Mouse (Mus musculus): ENCODE results near the gene Ss18l1. TPM values are rescaled to one million over a fixed set of nuclear protein-coding genes. Genes with fewer than 3 reads are reported as not detected.

Gene Ss18l1
- polyA plus RNA-seq (2012; rRNA removed): 1.1 TPM in 2 replicates

GRCm38 (mm10) chr2:180042256-180042857, at the start of gene Ss18l1, which contains the start of gene Psma7:
Gene Ss18l1 (plus strand): TSS chr2:180042509.
Gene Psma7 (minus strand): TSS chr2:180042433.

GRCm38 (mm10) chr2:180024401-180025098, 17.8 kb upstream of the Ss18l1 start, which contains the start of gene Lsm14b:
Gene Lsm14b (plus strand): TSS chr2:180024987.

DNA sequence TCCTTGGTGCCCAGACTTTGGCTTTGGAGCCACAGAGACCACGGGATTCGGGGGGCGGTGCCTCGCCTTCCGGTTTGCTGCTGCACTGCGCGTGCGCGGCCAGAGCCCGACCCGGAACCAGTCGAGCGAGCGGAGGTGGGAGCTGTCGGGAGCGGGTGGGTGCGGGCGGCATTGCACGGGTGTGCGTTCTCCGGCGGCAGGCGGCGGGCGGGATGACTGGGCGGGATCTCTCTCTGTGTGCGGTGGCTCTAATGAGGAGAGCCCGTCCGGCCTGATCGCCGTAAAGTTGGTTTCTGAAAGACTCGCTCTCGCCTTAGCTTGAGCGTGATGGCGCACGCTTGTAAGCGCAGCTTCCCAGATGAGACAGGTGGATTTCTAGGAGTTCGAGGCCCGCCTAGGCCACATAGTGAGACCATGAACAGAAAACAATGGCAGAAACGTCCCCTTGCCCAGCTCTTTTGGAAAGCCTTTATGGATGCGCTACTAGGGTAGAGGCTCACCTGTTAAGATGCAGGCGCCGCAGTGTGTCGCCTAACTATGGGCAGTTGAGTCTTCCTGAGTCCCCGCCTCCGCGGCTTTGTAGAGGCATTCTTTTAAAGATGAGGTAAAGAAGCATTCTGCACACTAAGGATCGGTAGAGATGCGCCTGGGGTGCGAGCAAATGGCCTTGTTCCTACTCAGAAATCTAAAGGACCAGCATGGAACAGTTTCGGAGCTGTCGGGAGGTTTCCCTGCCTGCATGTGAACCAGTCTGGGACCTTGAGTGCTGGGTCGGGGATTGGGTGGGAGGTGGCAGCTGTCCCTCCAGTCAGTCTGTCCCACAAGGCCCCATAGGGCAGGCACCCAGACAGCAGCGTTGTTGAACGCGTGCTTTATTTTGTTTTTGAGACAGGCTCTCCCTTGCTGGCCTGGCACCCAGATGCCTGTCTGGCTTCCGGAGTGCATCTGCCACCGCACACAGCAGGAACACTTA, 28.5 kb downstream of the Ss18l1 start, which contains the start of gene Mtg2:
TSS of gene Mtg2 (plus strand) at position 108 of the 973 bp plus-strand sequence.

DNA sequence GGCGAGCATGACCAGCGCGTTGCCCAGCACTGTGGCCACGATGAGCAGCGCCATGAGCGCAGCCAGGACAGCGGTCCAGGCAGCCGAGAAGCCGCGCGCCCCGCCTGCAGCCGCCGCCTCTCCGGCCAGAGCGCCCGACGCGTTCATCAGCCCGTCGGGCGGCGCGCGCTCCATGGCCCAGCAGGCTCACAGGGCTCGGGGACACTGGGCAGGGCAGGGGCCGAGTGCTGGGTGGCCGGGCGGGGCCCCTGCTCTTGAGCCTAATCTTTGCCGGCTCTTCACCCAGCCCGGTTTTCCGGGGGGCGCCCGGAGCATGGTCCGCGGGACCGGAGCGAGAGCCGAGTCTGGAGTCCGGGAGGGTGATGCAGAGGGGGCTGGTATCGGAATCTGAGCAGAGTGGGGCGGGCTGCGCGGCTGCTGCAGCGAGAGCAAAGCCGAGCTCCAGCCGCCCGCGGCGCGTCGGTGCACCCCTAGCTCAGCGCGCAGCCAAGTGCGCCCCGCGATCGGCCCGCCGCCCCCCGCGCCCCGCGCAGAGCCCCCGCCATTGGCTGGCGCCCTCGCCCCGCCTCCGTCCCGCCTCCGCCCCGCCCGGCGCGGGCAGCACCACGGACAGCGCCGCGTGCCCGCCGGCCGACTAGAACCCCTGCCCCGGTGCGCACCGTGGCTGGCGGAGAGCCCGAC, 61.8 kb downstream of the Ss18l1 start, which contains the start of gene Hrh3:
TSS of gene Hrh3 (minus strand) at position 511 of the 681 bp plus-strand sequence.

DNA sequence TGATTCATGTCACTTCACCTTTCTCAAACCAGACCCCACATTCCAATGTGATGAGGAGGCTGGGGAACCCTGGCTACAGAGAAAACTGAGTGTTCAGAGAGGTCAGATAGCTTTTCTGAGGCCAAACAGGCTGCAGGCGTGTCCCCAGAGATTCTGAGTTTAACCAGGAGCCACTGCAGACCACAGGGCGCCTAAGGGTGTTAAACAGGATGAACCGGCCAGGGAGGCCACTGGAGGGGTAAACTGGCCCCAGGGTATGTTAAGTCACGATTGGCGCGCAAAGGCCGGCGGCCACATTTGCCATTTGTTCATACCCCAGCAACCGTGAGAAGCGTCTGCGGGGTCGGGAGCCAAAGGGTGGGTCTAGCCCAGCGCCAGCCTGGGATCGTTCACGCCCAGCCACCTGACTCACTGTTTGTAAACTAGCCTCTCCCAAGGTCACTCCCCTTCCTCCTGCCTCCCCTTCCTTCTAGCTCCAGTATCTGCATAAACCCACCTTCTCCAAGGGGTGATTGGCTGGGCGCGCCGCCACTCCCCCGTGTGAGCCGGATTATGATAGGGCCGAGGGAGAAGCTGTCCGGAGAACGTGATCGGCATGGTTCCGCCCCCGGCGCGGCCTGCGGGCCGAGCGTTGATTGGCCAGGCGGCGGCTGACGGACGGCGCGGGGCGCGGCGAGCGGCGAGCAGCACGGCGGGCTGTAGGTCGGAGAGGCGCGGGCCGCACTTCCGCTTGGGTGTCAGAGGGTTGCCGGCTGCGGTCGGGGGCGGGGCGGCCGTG, 76.5 kb downstream of the Ss18l1 start, which contains the start of gene Osbpl2:
TSS of gene Osbpl2 (plus strand) at position 646 of the 778 bp plus-strand sequence.

Other genes starting within 250 kb of the Ss18l1 start
- gene Taf4, start 65.9 kb upstream of the Ss18l1 start, polyA plus RNA-seq (2012; rRNA removed): 4.5 and 6.1 TPM in 2 replicates
- gene Lsm14b, start 17.5 kb upstream of the Ss18l1 start, polyA plus RNA-seq (2012; rRNA removed): 10.6 and 11.5 TPM in 2 replicates
- gene Psma7, start 76 bp upstream of the Ss18l1 start, polyA plus RNA-seq (2012; rRNA removed): 154 and 167 TPM in 2 replicates
- gene Mtg2, start 28.1 kb downstream of the Ss18l1 start, polyA plus RNA-seq (2012; rRNA removed): 8.4 and 8.8 TPM in 2 replicates
- not detected in 2 replicates for gene Hrh3, start 62.0 kb downstream of the Ss18l1 start, polyA plus RNA-seq (2012; rRNA removed)
- 4.9 and 5.1 TPM in 2 replicates for gene Osbpl2, start 76.8 kb downstream of the Ss18l1 start, polyA plus RNA-seq (2012; rRNA removed)
- gene Adrm1, start 129.0 kb downstream of the Ss18l1 start, polyA plus RNA-seq (2012; rRNA removed): 43.6 and 50.1 TPM in 2 replicates
- gene Lama5, start 183.3 kb downstream of the Ss18l1 start, polyA plus RNA-seq (2012; rRNA removed): 2.6 and 2.8 TPM in 2 replicates
- 1,826 and 1,865 TPM in 2 replicates for gene Rps21, start 214.9 kb downstream of the Ss18l1 start, polyA plus RNA-seq (2012; rRNA removed)
- gene Cables2, start 231.0 kb downstream of the Ss18l1 start, polyA plus RNA-seq (2012; rRNA removed): 4.7 and 5.6 TPM in 2 replicates
- gene Rbbp8nl, start 247.4 kb downstream of the Ss18l1 start, polyA plus RNA-seq (2012; rRNA removed): not detected in 2 replicates

All from liver, embryonic 14 days (tissue).